Comparison of ENCODE assay signal across 8 mouse cellular contexts in genomic region chr2:75609150-75609946, GRCm38 (mm10). TPM values are rescaled to one million over a fixed set of nuclear protein-coding genes. Genes with fewer than 3 reads are reported as not detected.
DNase-seq lines count a peak whose midpoint lies in the region; ATAC-seq and TF ChIP-seq lines count a peak whose summit lies in the region.

No protein-coding gene starts in this region.

- H3K36me3 ChIP-seq in hindbrain, embryonic 10.5 days = no peaks in the 10 kb centered on the region
- no peaks in the 10 kb centered on the region for H3K36me3 ChIP-seq in liver, postnatal 0 days (replicated peaks; ENCODE audit: insufficient read depth, low read length)
- H3K36me3 ChIP-seq in small intestine, adult 2 months (ENCODE audit: control insufficient read depth, insufficient read depth, low read length) = no peaks in the 10 kb centered on the region
- no peaks in the 10 kb centered on the region for H3K36me3 ChIP-seq in thymus, adult 2 months (ENCODE audit: control insufficient read depth, insufficient read depth, low read length)

- TF ChIP-seq EP300 in liver, postnatal 0 days (IDR thresholded peaks at IDR 0.05; ENCODE audit: low read depth) = no peak

- DNase-seq in right cerebral cortex, adult 2 months (ENCODE audit: low spot score in 2 of 2) = peak; percentile 51 to 63
- DNase-seq in right cerebral cortex, postnatal 4 days = no peak
- peak; percentile 94 for DNase-seq in fat pad, adult 2 months (ENCODE audit: extremely low read depth, low read depth, low spot score)
- peak; percentile 37 for DNase-seq in hindbrain, embryonic 10.5 days (ENCODE audit: low spot score)
- peak; percentile 37 for DNase-seq in liver, postnatal 0 days
- DNase-seq in thymus, adult 2 months = no peak

- TF ChIP-seq CTCF in liver, postnatal 0 days (IDR thresholded peaks at IDR 0.05; ENCODE audit: low read depth) = 0 out of 2 replicates have a peak, but pooled peaks have one; percentile 5
- no peak for TF ChIP-seq CTCF in small intestine, adult 2 months (IDR thresholded peaks at IDR 0.05; ENCODE audit: extremely low read depth, insufficient read length, insufficient replicate concordance, low read depth, low read length)
- no peak for TF ChIP-seq CTCF in thymus, adult 2 months (IDR thresholded peaks at IDR 0.05; ENCODE audit: borderline replicate concordance, control insufficient read depth, extremely low read depth, insufficient read depth, low read length, poor library complexity)

- peaks cover 58% of the 10 kb centered on the region for H3K27me3 ChIP-seq in hindbrain, embryonic 10.5 days (ENCODE audit: insufficient read depth, poor library complexity, severe bottlenecking)
- H3K27me3 ChIP-seq in liver, postnatal 0 days (ENCODE audit: insufficient read depth, low read length) = peaks cover 16% of the 10 kb centered on the region; the same call in 1 of the 2 replicates
- no peaks in the 10 kb centered on the region for H3K27me3 ChIP-seq in small intestine, adult 2 months (ENCODE audit: control insufficient read depth, insufficient read depth, low read length)
- peaks cover 6% of the 10 kb centered on the region for H3K27me3 ChIP-seq in thymus, adult 2 months (ENCODE audit: control insufficient read depth, insufficient read depth, low read length)

- peak; percentile 57 for ATAC-seq in liver, postnatal 0 days
- no peak for ATAC-seq in CD4-positive, CD25-positive, alpha-beta regulatory T cell, adult 4 months

- no peaks in the 10 kb centered on the region for H3K9me3 ChIP-seq in hindbrain, embryonic 10.5 days
- H3K9me3 ChIP-seq in liver, postnatal 0 days (ENCODE audit: low read length) = no peaks in the 10 kb centered on the region

- peak overlapping the region; percentile 37 for H3K4me3 ChIP-seq in hindbrain, embryonic 10.5 days
- no peak overlapping the region for H3K4me3 ChIP-seq in liver, postnatal 0 days (ENCODE audit: low read depth, low read length)
- H3K4me3 ChIP-seq in small intestine, adult 2 months (ENCODE audit: low read depth, low read length) = peak overlapping the region; percentile 14; the same call in 1 of the 2 replicates
- no peak overlapping the region for H3K4me3 ChIP-seq in thymus, adult 2 months (ENCODE audit: control insufficient read depth, insufficient read depth, low read length)

- peaks cover 32% of the 10 kb centered on the region for H3K4me1 ChIP-seq in hindbrain, embryonic 10.5 days (replicated peaks)
- H3K4me1 ChIP-seq in liver, postnatal 0 days (ENCODE audit: insufficient read depth) = peaks cover 13% of the 10 kb centered on the region; the same call in 1 of the 2 replicates
- H3K4me1 ChIP-seq in small intestine, adult 2 months (ENCODE audit: control insufficient read depth, insufficient read depth, insufficient read length, low read length) = peaks cover 7% of the 10 kb centered on the region; the same call in 1 of the 2 replicates
- peaks cover 11% of the 10 kb centered on the region for H3K4me1 ChIP-seq in thymus, adult 2 months (replicated peaks; ENCODE audit: control insufficient read depth, insufficient read depth, low read length)

- H3K4me2 ChIP-seq in liver, postnatal 0 days (ENCODE audit: low read depth, low read length) = peak overlapping the region; percentile 47; the same call in 1 of the 2 replicates

- TF ChIP-seq POLR2A in small intestine, adult 2 months (IDR thresholded peaks at IDR 0.05; ENCODE audit: low read depth, low read length) = no peak
- no peak for TF ChIP-seq POLR2A in thymus, adult 2 months (IDR thresholded peaks at IDR 0.05; ENCODE audit: control insufficient read depth, extremely low read depth, insufficient read depth, low read length, poor library complexity)

- peak overlapping the region; percentile 64; the same call in 1 of the 2 replicates for H3K27ac ChIP-seq in hindbrain, embryonic 10.5 days
- H3K27ac ChIP-seq in liver, postnatal 0 days (ENCODE audit: low read depth) = peak overlapping the region; percentile 64
- no peak overlapping the region for H3K27ac ChIP-seq in small intestine, adult 2 months (ENCODE audit: insufficient read depth, low read depth, low read length)
- H3K27ac ChIP-seq in thymus, adult 2 months (ENCODE audit: control insufficient read depth, insufficient read depth, low read length) = no peak overlapping the region

- 14% methylated on average over 27 of the region's 27 CpGs for WGBS in hindbrain, embryonic 10.5 days
- 25% methylated on average over 27 of the region's 27 CpGs for WGBS in liver, postnatal 0 days (ENCODE audit: insufficient replicate concordance)
- WGBS in small intestine, adult 2 months = 64% methylated on average over 27 of the region's 27 CpGs
- 42% methylated on average over 27 of the region's 27 CpGs for WGBS in thymus, adult 2 months

- peak overlapping the region; percentile 21; the same call in 1 of the 2 replicates for H3K9ac ChIP-seq in liver, postnatal 0 days (replicated peaks)

RNA-seq across cellular contexts. Expression of gene Hnrnpa3, which starts 49.7 kb away (rescaled TPM):
- 236 and 359 TPM in 2 replicates for polyA plus RNA-seq in hindbrain, embryonic 10.5 days (2016; fragmentation: Nextera tagmentation; extraction: Ambion mirVana)
- 86.9 and 90.7 TPM in 2 replicates for polyA plus RNA-seq in liver, postnatal 0 days (2015; fragmentation: Nextera tagmentation; extraction: Ambion mirVana)
- polyA plus RNA-seq in small intestine, adult 2 months (2012; rRNA removed) = 4.4 and 9.0 TPM in 2 replicates
- 45.4 and 47.2 TPM in 2 replicates for polyA plus RNA-seq in thymus, adult 2 months (2012; rRNA removed)
- polyA plus RNA-seq in CD4-positive, CD25-positive, alpha-beta regulatory T cell, adult 4 months (2017; shearing (Covaris generic)) = 100 to 1,000 TPM; 113 to 198 TPM

Comparison
In these comparisons a context has a peak if more than half of its experiments do, and no peak if none do; other contexts are left out.
1. DNase-seq: peak in right cerebral cortex, adult 2 months (2 of 2), fat pad, adult 2 months (single experiment), hindbrain, embryonic 10.5 days (single experiment) and liver, postnatal 0 days (single experiment); none in right cerebral cortex, postnatal 4 days (single experiment) and thymus, adult 2 months (single experiment).
2. H3K27ac ChIP-seq: peak in hindbrain, embryonic 10.5 days (single experiment) and liver, postnatal 0 days (single experiment); none in small intestine, adult 2 months (single experiment) and thymus, adult 2 months (single experiment).
3. H3K4me3 ChIP-seq: peak in hindbrain, embryonic 10.5 days (single experiment) and small intestine, adult 2 months (single experiment); none in liver, postnatal 0 days (single experiment) and thymus, adult 2 months (single experiment).